Mouse (Mus musculus) hindbrain, embryonic 11.5 days (tissue): ENCODE results near the gene Snrpb2. TPM values are rescaled to one million over a fixed set of nuclear protein-coding genes. Genes with fewer than 3 reads are reported as not detected.

Experiments used
- ATAC-seq: fragments of 200-750 bp; cut with Nextera tagmentation; 2 replicates; pipeline ENCODE4 v1.8.0; 2017; ENCODE audit warnings: mild to moderate bottlenecking, moderate TSS enrichment, moderate library complexity; ENCODE audit not compliant: low FRiP score
- DNase-seq: peaks from one replicate; pipeline ENCODE4 v3.0.0-alpha.2; 2015; ENCODE audit warnings: low spot score
- H3K27ac ChIP-seq: fragments of 300-500 bp; sonication (generic); 2 replicates; pipeline ENCODE4 v1.5.1; 2014; ENCODE audit warnings: mild to moderate bottlenecking, low read depth, low read length
- H3K27me3 ChIP-seq: fragments of 300-500 bp; sonication (generic); 2 replicates; pipeline ENCODE4 v1.6.1; 2014; ENCODE audit warnings: mild to moderate bottlenecking, low read length, moderate library complexity, mixed read lengths; ENCODE audit not compliant: control insufficient read depth, insufficient read depth
- H3K36me3 ChIP-seq: fragments of 300-500 bp; sonication (generic); 2 replicates; pipeline ENCODE4 v1.6.1; 2014; ENCODE audit warnings: mild to moderate bottlenecking, low read length, moderate library complexity, mixed read lengths; ENCODE audit not compliant: control insufficient read depth, insufficient read depth
- H3K4me1 ChIP-seq: fragments of 300-500 bp; sonication (generic); replicated peaks from 2 replicates; pipeline ENCODE4 v1.6.1; 2014; ENCODE audit warnings: low read length, mixed read lengths; ENCODE audit not compliant: control insufficient read depth, insufficient read depth
- H3K4me2 ChIP-seq: fragments of 300-500 bp; sonication (generic); replicated peaks from 2 replicates; pipeline ENCODE4 v1.6.1; 2014; ENCODE audit warnings: mild to moderate bottlenecking, low read depth, low read length
- H3K4me3 ChIP-seq: fragments of 300-500 bp; sonication (generic); 2 replicates; pipeline ENCODE4 v1.5.1; 2014; ENCODE audit warnings: low read depth, low read length
- H3K9ac ChIP-seq: fragments of 300-500 bp; sonication (generic); 2 replicates; pipeline ENCODE4 v1.6.1; 2014; ENCODE audit warnings: low read depth, low read length
- H3K9me3 ChIP-seq: fragments of 300-500 bp; sonication (generic); 2 replicates; pipeline ENCODE4 v1.6.1; 2016; ENCODE audit warnings: low read length; ENCODE audit not compliant: control insufficient read depth
- WGBS: fragments of 180-500 bp; shearing (Covaris S2); extraction: QIAGEN DNeasy Blood & Tissue Kit; methylation state at CpG from one replicate; pipeline ENCODE4 v1.1.7; 2014; 5-methylcytosine and 5-hydroxymethylcytosine counted together
- polyA plus RNA-seq: library from polyadenylated mRNA; unstranded; fragments of >200 nt; fragmentation: Nextera tagmentation; extraction: Ambion mirVana; gene quantifications from 2 replicates; pipeline ENCODE4 v1.2.1, GENCODE M21; 2014

Gene Snrpb2
- polyA plus RNA-seq, 1 experiment from 2014 or later = 121 TPM

DNA sequence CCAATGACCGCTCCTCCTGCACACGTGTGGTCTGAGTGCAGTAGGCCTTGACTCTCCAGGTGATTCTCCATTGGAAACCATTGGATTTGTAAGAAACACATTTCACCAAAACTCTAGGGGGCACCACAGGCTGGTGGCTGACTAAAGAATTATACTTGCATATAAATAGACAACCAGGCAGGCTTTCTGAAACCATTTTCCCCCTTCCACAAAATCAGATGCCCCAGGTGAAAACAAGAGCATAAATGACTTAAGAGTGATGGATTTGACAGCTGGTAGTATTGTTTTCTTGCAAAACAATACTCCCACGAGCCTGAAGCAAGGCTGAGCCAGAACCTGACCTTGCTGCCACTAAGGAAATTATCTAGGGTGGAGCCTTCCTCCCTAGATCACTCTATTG, 54.6 kb downstream of the Snrpb2 start:
- H3K9ac ChIP-seq = no peak overlapping the region
- WGBS = 52% methylated on average over 3 of the region's 3 CpGs
- no peaks in the 10 kb centered on the region for H3K9me3 ChIP-seq
- no peak overlapping the region for H3K27ac ChIP-seq
- no peaks in the 10 kb centered on the region for H3K4me1 ChIP-seq
- peak; percentile 12; the same call in 1 of the 2 replicates for ATAC-seq
- H3K27me3 ChIP-seq = no peaks in the 10 kb centered on the region
- DNase-seq = no peak
- H3K4me3 ChIP-seq = no peak overlapping the region
- H3K36me3 ChIP-seq = no peaks in the 10 kb centered on the region
- H3K4me2 ChIP-seq = no peak overlapping the region

DNA sequence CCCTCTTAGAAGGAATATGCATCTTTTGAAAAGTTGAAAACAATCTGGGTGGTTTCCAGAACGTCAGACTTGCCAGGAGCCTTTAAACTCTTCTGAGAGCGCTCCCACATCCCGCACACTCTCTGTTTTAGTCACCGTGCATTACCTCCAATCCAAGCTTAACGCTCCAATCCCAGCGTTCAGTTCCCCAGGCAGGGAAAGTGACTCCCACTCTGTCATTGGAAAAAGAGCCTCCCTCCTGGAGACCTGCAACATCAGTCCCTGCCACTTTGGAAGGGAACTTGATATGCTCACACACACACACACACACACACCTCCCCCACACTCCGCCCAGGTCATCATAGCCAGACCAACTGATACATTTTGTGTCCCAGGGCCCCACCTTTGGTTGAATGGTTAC, 55.4 kb downstream of the Snrpb2 start:
- ATAC-seq = no peak
- Histone ChIP-seq H3K4me1 (no peaks in the 10 kb centered on the region), H3K27me3 (no peaks in the 10 kb centered on the region), H3K27ac (no peak overlapping the region), H3K9ac (no peak overlapping the region), H3K9me3 (no peaks in the 10 kb centered on the region), H3K4me3 (no peak overlapping the region), H3K36me3 (no peaks in the 10 kb centered on the region), H3K4me2 (no peak overlapping the region)
- 83% methylated on average over 7 of the region's 7 CpGs for WGBS
- DNase-seq = no peak

Other genes starting within 250 kb of the Snrpb2 start
- 6.4 and 6.7 TPM in 2 replicates for gene Kif16b, start 161.5 kb upstream of the Snrpb2 start, polyA plus RNA-seq
- gene Otor, start 15.4 kb downstream of the Snrpb2 start, polyA plus RNA-seq = 2.2 and 2.3 TPM in 2 replicates